Mouse (Mus musculus) limb, embryonic 10.5 days (tissue): Measurements from ENCODE around the gene Mtus2. TPM values are rescaled to one million over a fixed set of nuclear protein-coding genes. Genes with fewer than 3 reads are reported as not detected.
A peak's percentile ranks its signal among the peaks of the same experiment; 100 is the strongest.

ENCODE experiments used
- DNase-seq: peaks from one replicate; pipeline ENCODE4 v3.0.0-alpha.2; 2017; ENCODE audit warnings: low spot score
- H3K27ac ChIP-seq: fragments of 300-500 bp; sonication (generic); 2 replicates; pipeline ENCODE4 v1.5.1; 2016; ENCODE audit warnings: mild to moderate bottlenecking
- H3K27me3 ChIP-seq: fragments of 300-500 bp; sonication (generic); 2 replicates; pipeline ENCODE4 v1.6.1; 2016; ENCODE audit warnings: low read depth, mild to moderate bottlenecking; ENCODE audit not compliant: poor library complexity, severe bottlenecking
- H3K36me3 ChIP-seq: fragments of 300-500 bp; sonication (generic); 2 replicates; pipeline ENCODE4 v1.6.1; 2016; ENCODE audit warnings: mild to moderate bottlenecking, moderate library complexity
- H3K4me1 ChIP-seq: fragments of 300-500 bp; sonication (generic); 2 replicates; pipeline ENCODE4 v1.6.1; 2016
- H3K4me3 ChIP-seq: fragments of 300-500 bp; sonication (generic); 2 replicates; pipeline ENCODE4 v1.5.1; 2016; ENCODE audit warnings: mild to moderate bottlenecking, moderate library complexity
- H3K9me3 ChIP-seq: fragments of 300-500 bp; sonication (generic); replicated peaks from 2 replicates; pipeline ENCODE4 v1.6.1; 2016; ENCODE audit warnings: mild to moderate bottlenecking
- WGBS: fragments of 180-500 bp; shearing (Covaris S2); methylation state at CpG from one replicate; pipeline ENCODE4 v1.1.7; 2016; 5-methylcytosine and 5-hydroxymethylcytosine counted together
- polyA plus RNA-seq: library from polyadenylated mRNA; unstranded; fragments of >200 nt; fragmentation: Nextera tagmentation; extraction: Ambion mirVana; gene quantifications from 2 replicates; pipeline ENCODE4 v1.2.1, GENCODE M21; 2016

The Mtus2 gene
- polyA plus RNA-seq, 1 experiment from 2014 or later = 3.0 TPM

DNA sequence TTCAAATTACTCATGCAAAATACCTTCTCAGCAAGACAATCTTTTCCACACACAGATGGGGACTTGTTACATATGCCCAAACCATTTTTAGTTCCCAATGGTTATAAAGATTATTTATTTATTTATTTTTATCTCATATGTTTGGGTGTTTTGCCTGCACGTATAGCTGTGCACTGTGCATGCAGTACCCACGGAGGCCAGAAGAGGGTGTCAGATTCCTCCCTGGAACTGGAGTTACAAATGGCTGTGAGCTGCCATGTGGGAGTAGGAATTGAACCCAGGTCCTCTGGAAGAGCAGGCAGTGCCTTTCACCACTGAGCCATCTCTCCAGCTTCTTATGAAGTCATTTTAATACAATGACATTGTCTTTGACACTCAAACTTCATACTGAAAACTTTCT lies 7.7 kb downstream of the Mtus2 start:
- WGBS = 44% methylated on average over 2 of the region's 2 CpGs
- DNase-seq = peak; percentile 44

DNA sequence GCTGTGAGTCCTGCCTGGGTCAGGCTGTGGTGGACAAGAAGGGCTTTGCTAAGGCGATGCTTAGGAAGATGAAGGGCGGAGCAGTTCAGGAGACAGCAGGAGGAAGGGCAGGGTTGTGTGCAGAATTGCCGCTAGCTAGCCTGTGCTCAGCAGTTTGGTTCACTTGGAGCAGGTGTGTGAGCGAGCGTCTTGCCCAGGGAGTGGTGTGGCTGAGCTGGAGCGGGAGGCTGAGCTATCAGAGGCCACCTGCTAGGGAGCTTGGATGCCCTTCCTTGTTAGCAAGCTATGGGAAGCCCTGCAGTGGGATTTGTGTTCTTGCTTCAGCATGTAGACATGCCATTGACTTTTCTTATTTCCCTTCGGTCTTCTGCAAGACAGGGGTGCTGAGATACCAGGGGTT lies 9.5 kb downstream of the Mtus2 start:
- H3K4me1 ChIP-seq = no peaks in the 10 kb centered on the region
- H3K36me3 ChIP-seq = no peaks in the 10 kb centered on the region
- no peak for DNase-seq
- no peaks in the 10 kb centered on the region for H3K27me3 ChIP-seq
- H3K9me3 ChIP-seq = no peaks in the 10 kb centered on the region
- 80% methylated on average over 7 of the region's 7 CpGs for WGBS
- H3K27ac ChIP-seq = no peak overlapping the region
- H3K4me3 ChIP-seq = no peak overlapping the region

More for the DNA sequence above, 7.7 kb downstream of the Mtus2 start:
- no peaks in the 10 kb centered on the region for H3K4me1 ChIP-seq
- H3K36me3 ChIP-seq = no peaks in the 10 kb centered on the region
- H3K9me3 ChIP-seq = no peaks in the 10 kb centered on the region
- H3K27ac ChIP-seq = no peak overlapping the region
- no peaks in the 10 kb centered on the region for H3K27me3 ChIP-seq
- H3K4me3 ChIP-seq = no peak overlapping the region

DNA sequence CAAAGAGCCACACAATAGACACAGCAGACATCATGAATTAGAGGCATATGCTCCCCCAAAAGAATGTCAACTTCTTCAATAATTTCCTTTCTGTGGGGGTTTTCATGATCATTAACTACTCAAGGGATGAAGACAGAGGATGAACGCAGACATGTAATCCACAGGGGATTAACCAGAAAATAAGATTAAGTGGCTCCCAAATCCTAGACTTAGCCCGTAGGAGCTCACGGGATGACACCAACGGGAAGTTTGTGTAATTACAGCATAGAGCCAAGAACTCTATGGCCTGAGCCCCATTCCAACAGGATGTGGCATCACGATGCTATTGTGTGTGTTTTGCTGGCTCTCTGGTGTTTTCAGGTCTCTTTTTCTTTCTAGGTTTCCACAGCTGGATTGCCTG lies 12.4 kb downstream of the Mtus2 start:
- no peak for DNase-seq
- 94% methylated on average over 5 of the region's 5 CpGs for WGBS
- H3K4me3 ChIP-seq = no peak overlapping the region
- H3K27me3 ChIP-seq = no peaks in the 10 kb centered on the region
- H3K27ac ChIP-seq = no peak overlapping the region
- no peaks in the 10 kb centered on the region for H3K4me1 ChIP-seq
- no peaks in the 10 kb centered on the region for H3K9me3 ChIP-seq
- no peaks in the 10 kb centered on the region for H3K36me3 ChIP-seq

DNA sequence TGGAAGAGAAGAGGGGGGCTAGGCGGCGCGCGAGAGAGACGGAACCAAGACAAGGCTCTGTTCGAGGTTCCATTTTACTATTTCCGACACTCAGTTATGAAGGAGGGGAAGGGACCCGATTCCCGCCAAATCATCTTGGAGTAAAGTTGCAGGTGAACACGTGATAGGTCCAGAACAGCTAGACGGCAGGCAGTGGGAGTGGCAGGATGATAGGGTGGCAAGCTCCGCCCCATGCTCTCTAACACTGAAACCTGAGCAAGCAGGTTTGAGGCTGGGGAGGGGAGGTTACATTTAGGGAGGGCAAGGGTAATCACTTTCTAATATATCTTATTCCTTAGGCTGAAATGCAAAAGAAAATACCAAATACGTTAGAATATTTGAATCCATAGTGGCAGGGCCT lies 18.9 kb downstream of the Mtus2 start:
- H3K27me3 ChIP-seq = no peaks in the 10 kb centered on the region
- H3K36me3 ChIP-seq = no peaks in the 10 kb centered on the region
- WGBS = 59% methylated on average over 13 of the region's 13 CpGs
- H3K9me3 ChIP-seq = no peaks in the 10 kb centered on the region
- H3K27ac ChIP-seq = no peak overlapping the region
- H3K4me1 ChIP-seq = peaks cover 3% of the 10 kb centered on the region; the same call in 1 of the 2 replicates
- no peak for DNase-seq
- no peak overlapping the region for H3K4me3 ChIP-seq

DNA sequence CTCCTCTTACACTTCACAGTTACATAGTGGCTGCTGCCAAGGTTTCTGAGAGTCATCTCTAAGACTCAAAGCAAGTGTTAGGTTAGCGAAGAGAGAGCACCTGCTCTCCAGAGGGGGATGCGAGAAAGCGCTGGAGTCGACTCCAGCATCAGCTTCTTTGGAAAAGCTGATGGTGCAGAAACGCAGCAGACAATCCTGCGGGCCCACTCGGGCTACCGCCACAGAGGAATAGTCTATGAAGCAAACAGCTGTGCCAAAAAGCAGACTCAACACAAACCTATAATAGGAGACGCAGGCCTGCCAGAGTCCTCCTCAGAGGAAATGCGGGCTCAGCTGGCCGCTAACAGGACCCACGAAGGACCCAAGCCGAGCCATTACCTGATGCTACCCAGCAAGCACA lies 23.5 kb downstream of the Mtus2 start:
- no peaks in the 10 kb centered on the region for H3K36me3 ChIP-seq
- WGBS = 89% methylated on average over 13 of the region's 13 CpGs
- peaks cover 3% of the 10 kb centered on the region; the same call in 1 of the 2 replicates for H3K4me1 ChIP-seq
- no peaks in the 10 kb centered on the region for H3K9me3 ChIP-seq
- no peaks in the 10 kb centered on the region for H3K27me3 ChIP-seq
- H3K27ac ChIP-seq = no peak overlapping the region
- no peak for DNase-seq
- no peak overlapping the region for H3K4me3 ChIP-seq

DNA sequence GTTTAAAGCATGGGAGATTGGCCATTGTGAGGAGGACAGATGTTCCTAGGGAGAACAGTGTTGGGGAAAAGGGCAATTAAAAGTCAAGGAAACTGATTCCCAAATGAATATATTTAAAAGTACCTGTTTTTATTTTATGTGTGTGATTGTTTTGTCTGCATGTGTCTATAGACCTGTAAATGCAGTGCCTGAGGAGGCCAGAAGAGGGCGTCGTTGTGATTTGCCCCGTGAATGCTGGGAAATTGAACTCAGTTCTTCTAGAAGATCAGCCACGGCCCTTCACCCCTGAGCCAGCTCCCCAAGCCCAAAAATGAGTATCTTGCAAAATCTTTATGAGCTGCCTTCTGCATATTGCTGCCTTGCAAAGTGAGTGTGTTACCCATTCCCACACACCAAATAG lies 33.2 kb downstream of the Mtus2 start:
- Histone ChIP-seq H3K4me3 (no peak overlapping the region), H3K36me3 (no peaks in the 10 kb centered on the region), H3K27me3 (no peaks in the 10 kb centered on the region), H3K27ac (no peak overlapping the region), H3K9me3 (no peaks in the 10 kb centered on the region), H3K4me1 (peaks cover 3% of the 10 kb centered on the region; the same call in 1 of the 2 replicates)
- WGBS = 78% methylated on average over 4 of the region's 4 CpGs
- no peak for DNase-seq

DNA sequence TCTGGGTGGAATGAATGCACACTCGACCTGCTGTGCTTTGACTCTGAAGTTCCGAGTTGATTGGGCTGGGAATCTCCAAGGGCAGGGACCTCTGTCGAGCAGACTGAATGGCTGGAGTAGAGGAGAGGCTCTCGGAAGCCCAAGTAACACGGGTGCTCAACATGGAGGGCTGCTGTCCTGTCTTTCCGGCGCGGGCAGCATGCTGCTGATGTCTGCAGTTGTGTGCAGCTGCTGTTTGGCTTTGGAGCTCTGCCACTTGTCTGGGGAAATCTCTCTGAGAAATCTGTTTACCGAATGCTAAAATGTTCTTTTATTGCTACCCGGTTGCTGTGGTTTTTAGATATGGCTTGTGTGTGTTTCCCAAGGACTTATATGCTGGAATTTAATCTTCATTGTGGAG lies 33.7 kb downstream of the Mtus2 start:
- no peaks in the 10 kb centered on the region for H3K9me3 ChIP-seq
- WGBS = 90% methylated on average over 10 of the region's 10 CpGs
- H3K27ac ChIP-seq = no peak overlapping the region
- H3K27me3 ChIP-seq = no peaks in the 10 kb centered on the region
- DNase-seq = no peak
- H3K36me3 ChIP-seq = no peaks in the 10 kb centered on the region
- H3K4me3 ChIP-seq = no peak overlapping the region
- H3K4me1 ChIP-seq = peaks cover 3% of the 10 kb centered on the region; the same call in 1 of the 2 replicates

DNA sequence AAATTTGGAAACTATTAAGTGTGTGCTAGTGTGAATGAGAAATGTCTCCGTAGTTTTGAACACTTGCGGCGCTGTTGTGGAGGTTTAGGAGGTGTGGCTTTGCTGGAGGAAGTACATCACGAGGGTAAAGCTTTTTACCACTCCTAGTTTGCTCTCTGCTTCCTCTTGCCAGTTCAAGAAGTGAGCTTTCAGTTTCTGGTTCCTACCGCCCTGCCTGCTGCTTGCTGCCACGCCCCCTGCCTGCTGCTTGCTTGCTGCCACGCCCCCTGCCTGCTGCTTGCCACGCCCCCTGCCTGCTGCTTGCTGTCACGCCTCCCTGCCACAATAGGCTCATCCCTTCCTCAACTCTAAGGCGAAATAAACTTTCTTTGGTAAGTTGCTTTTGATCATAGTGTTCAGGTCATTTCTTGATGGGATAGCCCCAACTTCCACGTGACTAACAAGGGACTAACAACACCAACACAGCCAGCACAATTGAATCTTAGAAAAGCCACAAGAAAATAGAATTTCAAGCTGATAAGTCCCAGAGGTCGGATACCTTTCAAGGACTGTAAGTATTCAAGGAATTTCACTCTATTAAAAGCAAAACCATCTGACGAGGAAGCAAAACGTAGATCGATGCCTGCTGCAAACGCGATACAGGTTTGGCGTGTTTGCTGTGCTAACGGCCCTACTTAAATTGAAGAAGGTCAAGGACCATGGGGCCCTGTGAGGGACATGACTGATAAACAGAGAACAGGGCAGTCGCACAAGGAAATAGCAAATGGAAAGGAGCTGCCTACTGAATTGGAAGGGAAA lies 35.7 kb downstream of the Mtus2 start:
- H3K27me3 ChIP-seq = no peaks in the 10 kb centered on the region
- DNase-seq = peak; percentile 80
- no peaks in the 10 kb centered on the region for H3K9me3 ChIP-seq
- H3K36me3 ChIP-seq = no peaks in the 10 kb centered on the region
- H3K4me3 ChIP-seq = no peak overlapping the region
- WGBS = 27% methylated on average over 20 of the region's 20 CpGs
- peaks cover 3% of the 10 kb centered on the region; the same call in 1 of the 2 replicates for H3K4me1 ChIP-seq
- no peak overlapping the region for H3K27ac ChIP-seq

DNA sequence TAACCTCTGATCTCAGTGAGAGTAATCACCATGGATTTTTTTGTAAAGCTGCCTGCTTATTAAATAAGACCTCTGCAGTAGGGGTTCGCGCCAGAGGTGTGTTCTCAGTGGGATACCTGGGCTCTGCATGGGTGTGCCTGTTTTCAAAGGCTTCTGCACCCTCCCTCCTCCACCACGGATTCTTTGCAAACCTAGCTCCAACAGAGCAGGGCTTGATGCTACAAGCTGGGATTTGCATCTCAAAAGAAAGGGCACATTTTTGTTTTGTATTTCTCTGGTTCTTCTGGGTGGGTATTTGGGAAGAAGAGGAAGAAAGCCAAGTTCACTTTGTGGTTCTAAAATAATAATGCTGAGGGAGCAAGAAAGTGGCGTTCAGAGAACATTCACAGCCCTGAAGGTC lies 48.1 kb downstream of the Mtus2 start:
- DNase-seq = no peak

DNA sequence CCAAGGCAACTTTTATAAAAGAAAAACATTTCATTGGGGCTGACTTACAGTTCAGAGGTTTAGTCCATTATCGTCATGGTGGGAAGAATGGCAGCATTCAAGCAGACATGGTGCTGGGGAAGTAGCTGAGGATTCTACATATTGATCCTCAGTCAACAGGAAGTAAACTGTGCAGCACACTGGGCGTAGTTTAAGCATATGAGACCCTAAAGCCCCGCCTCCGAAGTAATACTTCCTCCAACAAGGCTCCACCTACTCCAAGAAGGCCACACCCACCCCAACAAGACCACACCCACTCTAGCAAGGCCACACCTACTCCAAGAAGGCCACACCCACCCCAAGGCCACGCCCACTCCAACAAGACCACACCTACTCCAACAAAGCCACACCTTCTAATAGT lies 55.0 kb downstream of the Mtus2 start:
- H3K27me3 ChIP-seq = no peaks in the 10 kb centered on the region
- no peaks in the 10 kb centered on the region for H3K4me1 ChIP-seq
- H3K4me3 ChIP-seq = no peak overlapping the region
- no peak for DNase-seq
- H3K27ac ChIP-seq = no peak overlapping the region
- H3K36me3 ChIP-seq = no peaks in the 10 kb centered on the region
- 84% methylated on average over 5 of the region's 5 CpGs for WGBS
- no peaks in the 10 kb centered on the region for H3K9me3 ChIP-seq

More for the DNA sequence above, 48.1 kb downstream of the Mtus2 start:
- H3K4me3 ChIP-seq = no peak overlapping the region
- H3K27me3 ChIP-seq = no peaks in the 10 kb centered on the region
- 40% methylated on average over 4 of the region's 4 CpGs for WGBS
- no peaks in the 10 kb centered on the region for H3K4me1 ChIP-seq
- H3K36me3 ChIP-seq = no peaks in the 10 kb centered on the region
- H3K9me3 ChIP-seq = no peaks in the 10 kb centered on the region
- H3K27ac ChIP-seq = no peak overlapping the region

DNA sequence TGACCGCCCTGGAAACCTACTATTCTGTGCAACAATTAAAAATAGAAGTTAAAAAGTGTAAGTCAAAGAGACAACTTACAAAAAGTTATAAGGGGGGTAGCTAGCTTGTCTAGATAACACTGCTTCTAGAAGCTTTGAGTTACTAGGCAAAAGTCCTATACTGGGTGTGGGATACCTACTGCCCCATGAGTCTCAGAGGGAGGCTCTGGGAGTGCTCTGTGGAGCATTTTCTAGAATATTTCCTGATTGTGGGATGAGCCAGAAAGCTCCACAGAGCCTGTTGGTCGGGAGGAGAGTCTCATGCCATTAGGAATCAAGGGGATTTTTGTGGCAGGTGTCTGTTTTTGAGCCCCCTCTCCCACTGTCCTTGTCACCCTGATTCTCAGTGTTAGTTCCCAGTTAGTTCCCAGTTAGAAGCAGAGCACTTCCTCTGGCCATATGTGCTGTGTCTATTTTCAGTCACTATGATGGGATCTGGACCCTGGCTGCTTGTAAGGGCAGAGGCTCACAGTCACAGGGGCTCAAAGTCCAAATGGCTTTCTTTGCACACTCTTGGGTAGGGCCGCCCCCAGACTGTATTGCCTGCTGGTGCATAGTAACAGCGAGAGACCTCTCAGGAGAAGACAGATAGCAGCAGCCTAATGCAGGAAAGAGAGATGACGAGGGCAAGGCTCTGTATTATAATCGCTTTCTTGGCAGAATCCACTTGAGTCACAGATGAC lies 57.2 kb downstream of the Mtus2 start:
- no peak overlapping the region for H3K4me3 ChIP-seq
- no peaks in the 10 kb centered on the region for H3K27me3 ChIP-seq
- no peaks in the 10 kb centered on the region for H3K36me3 ChIP-seq
- no peak for DNase-seq
- WGBS = 87% methylated on average over 6 of the region's 6 CpGs
- H3K27ac ChIP-seq = no peak overlapping the region
- no peaks in the 10 kb centered on the region for H3K4me1 ChIP-seq
- H3K9me3 ChIP-seq = no peaks in the 10 kb centered on the region; the same call in 1 of the 2 replicates

DNA sequence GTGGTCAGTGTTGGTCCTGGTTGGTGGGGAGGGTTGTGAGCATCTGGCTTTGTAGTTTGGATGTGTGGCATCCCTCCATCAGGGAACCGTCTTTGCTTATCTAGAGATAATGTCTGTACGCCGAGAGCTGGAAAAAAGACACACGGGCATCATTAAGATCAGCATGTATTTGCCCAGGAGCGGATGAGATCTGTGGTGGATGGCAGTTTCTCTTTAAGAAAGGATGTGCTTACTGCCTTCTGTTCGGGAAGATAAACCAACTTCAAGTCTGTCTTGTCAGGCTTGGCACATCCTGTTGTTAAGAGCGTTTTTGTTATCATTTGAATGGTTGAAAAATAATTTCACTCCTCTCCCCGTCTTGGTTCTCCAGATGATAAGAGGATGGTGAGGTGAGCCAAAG lies 58.3 kb downstream of the Mtus2 start:
- DNase-seq = no peak
- 87% methylated on average over 8 of the region's 8 CpGs for WGBS
- H3K27ac ChIP-seq = no peak overlapping the region
- no peaks in the 10 kb centered on the region for H3K4me1 ChIP-seq
- no peaks in the 10 kb centered on the region for H3K27me3 ChIP-seq
- H3K4me3 ChIP-seq = no peak overlapping the region
- no peaks in the 10 kb centered on the region; the same call in 1 of the 2 replicates for H3K9me3 ChIP-seq
- no peaks in the 10 kb centered on the region for H3K36me3 ChIP-seq

DNA sequence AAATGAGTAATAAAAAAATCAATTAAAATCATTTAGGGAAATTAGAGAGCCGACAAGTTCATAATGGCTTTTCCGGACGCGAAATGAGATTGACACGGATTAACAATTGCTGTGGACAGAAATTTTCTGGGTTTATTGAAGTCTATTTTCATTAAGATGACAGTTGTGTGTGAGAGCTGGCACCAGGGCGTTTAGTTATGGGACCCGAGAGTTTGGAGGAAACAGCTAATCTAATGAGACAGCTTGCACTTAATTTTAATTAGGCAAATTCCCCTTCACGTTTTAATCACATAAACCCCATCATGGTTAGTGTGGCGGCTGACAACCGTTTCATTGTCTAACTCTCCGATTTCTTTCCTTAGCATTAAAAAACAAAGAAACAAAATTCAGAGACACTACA lies 60.3 kb downstream of the Mtus2 start:
- Histone ChIP-seq H3K4me1 (no peaks in the 10 kb centered on the region), H3K4me3 (no peak overlapping the region), H3K27me3 (no peaks in the 10 kb centered on the region), H3K27ac (no peak overlapping the region), H3K9me3 (no peaks in the 10 kb centered on the region; the same call in 1 of the 2 replicates), H3K36me3 (no peaks in the 10 kb centered on the region)
- no peak for DNase-seq
- WGBS = 92% methylated on average over 11 of the region's 11 CpGs
